7 mouse cellular contexts compared by ENCODE assay signal in the genomic region with DNA sequence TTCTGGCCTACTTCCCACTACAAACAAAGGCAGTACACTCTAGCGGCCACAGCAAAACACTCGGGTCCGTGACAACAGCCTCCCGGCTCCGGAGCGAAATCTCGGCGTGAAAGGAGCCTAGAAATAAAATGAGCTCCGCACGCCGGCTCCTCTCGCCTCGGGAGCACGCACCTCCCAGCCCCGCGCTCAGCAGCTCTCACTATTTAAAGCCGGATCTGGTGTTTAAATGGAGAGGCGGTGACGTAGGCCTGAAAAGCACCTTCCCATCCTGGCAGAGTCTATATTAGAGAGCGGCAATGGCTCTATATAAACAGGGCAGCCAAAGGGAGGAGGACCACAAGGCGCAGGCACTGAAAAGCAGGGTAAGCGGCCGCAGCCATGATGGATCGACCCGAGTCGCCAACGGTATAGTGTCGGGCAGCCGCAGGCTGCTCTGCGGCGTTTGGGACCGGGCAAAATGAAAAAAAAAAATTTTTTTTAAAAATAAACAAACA. TPM values are rescaled to one million over a fixed set of nuclear protein-coding genes. Genes with fewer than 3 reads are reported as not detected.
DNase-seq lines count a peak whose midpoint lies in the region; ATAC-seq and TF ChIP-seq lines count a peak whose summit lies in the region.

No protein-coding gene starts in this region.

- DNase-seq in adrenal gland, postnatal 14 days = peak; percentile 94
- DNase-seq in embryonic facial prominence, embryonic 11.5 days (ENCODE audit: low spot score) = peak; percentile 96
- DNase-seq in heart, adult 18-20 months = peak; percentile 96
- DNase-seq in kidney, adult 2 months = peak; percentile 96
- peak; percentile 86 to 87 for DNase-seq in spleen, adult 2 months (ENCODE audit: low read depth in 1 of 2, low spot score in 2 of 2)

- peak overlapping the region; percentile 100 for H3K9ac ChIP-seq in embryonic facial prominence, embryonic 11.5 days (replicated peaks; ENCODE audit: low read length)
- H3K9ac ChIP-seq in limb, embryonic 12.5 days (replicated peaks) = peak overlapping the region; percentile 100
- peak overlapping the region; percentile 100 for H3K9ac ChIP-seq in midbrain, embryonic 15.5 days

- peak overlapping the region; percentile 41 for H3K4me2 ChIP-seq in embryonic facial prominence, embryonic 11.5 days (ENCODE audit: low read depth, low read length)
- H3K4me2 ChIP-seq in limb, embryonic 12.5 days = peak overlapping the region; percentile 63
- H3K4me2 ChIP-seq in midbrain, embryonic 15.5 days = peak overlapping the region; percentile 64

- peaks cover 5% of the 10 kb centered on the region for H3K36me3 ChIP-seq in embryonic facial prominence, embryonic 11.5 days (replicated peaks; ENCODE audit: control insufficient read depth, insufficient read depth, low read depth, low read length)
- H3K36me3 ChIP-seq in kidney, adult 2 months (ENCODE audit: control insufficient read depth, insufficient read depth, low read length) = no peaks in the 10 kb centered on the region; the same call in 1 of the 2 replicates
- H3K36me3 ChIP-seq in limb, embryonic 12.5 days = peaks cover 25% of the 10 kb centered on the region
- H3K36me3 ChIP-seq in midbrain, embryonic 15.5 days (replicated peaks) = peaks cover 6% of the 10 kb centered on the region
- peaks cover 10% of the 10 kb centered on the region for H3K36me3 ChIP-seq in spleen, adult 2 months (ENCODE audit: control insufficient read depth, insufficient read depth, low read length)

- WGBS in embryonic facial prominence, embryonic 11.5 days = under 1% methylated on average over 32 of the region's 32 CpGs
- WGBS in kidney, adult 2 months = under 1% methylated on average over 32 of the region's 32 CpGs
- under 1% methylated on average over 32 of the region's 32 CpGs for WGBS in limb, embryonic 12.5 days
- WGBS in midbrain, embryonic 15.5 days = under 1% methylated on average over 32 of the region's 32 CpGs
- WGBS in spleen, adult 2 months = under 1% methylated on average over 32 of the region's 32 CpGs

- TF ChIP-seq CTCF in kidney, adult 2 months (conservative IDR thresholded peaks at IDR 0.05; ENCODE audit: insufficient read depth, insufficient read length, low read depth, low read length) = 0 out of 2 replicates have a peak, but pooled peaks have one; percentile 5
- TF ChIP-seq CTCF in spleen, adult 2 months (IDR thresholded peaks at IDR 0.05; ENCODE audit: extremely low read depth, insufficient read depth, insufficient read length, insufficient replicate concordance) = no peak

- no peaks in the 10 kb centered on the region for H3K27me3 ChIP-seq in embryonic facial prominence, embryonic 11.5 days (ENCODE audit: control insufficient read depth, insufficient read depth, low read length)
- no peaks in the 10 kb centered on the region for H3K27me3 ChIP-seq in kidney, adult 2 months (replicated peaks; ENCODE audit: control insufficient read depth, insufficient read depth, low read length)
- no peaks in the 10 kb centered on the region for H3K27me3 ChIP-seq in limb, embryonic 12.5 days
- no peaks in the 10 kb centered on the region for H3K27me3 ChIP-seq in midbrain, embryonic 15.5 days (replicated peaks)
- no peaks in the 10 kb centered on the region for H3K27me3 ChIP-seq in spleen, adult 2 months (ENCODE audit: control insufficient read depth, insufficient read depth, low read length)

- H3K9me3 ChIP-seq in embryonic facial prominence, embryonic 11.5 days (replicated peaks; ENCODE audit: control insufficient read depth, low read length) = no peaks in the 10 kb centered on the region
- no peaks in the 10 kb centered on the region for H3K9me3 ChIP-seq in limb, embryonic 12.5 days
- no peaks in the 10 kb centered on the region for H3K9me3 ChIP-seq in midbrain, embryonic 15.5 days

- TF ChIP-seq POLR2A in kidney, adult 2 months (IDR thresholded peaks at IDR 0.05; ENCODE audit: low read depth, low read length) = peak; percentile 96
- TF ChIP-seq POLR2A in spleen, adult 2 months (IDR thresholded peaks at IDR 0.05; ENCODE audit: low read depth, low read length) = peak; percentile 98

- H3K4me1 ChIP-seq in embryonic facial prominence, embryonic 11.5 days (ENCODE audit: control insufficient read depth, insufficient read depth, low read length) = no peaks in the 10 kb centered on the region; the same call in 1 of the 2 replicates
- H3K4me1 ChIP-seq in kidney, adult 2 months (ENCODE audit: control insufficient read depth, insufficient read depth, low read length) = peaks cover 4% of the 10 kb centered on the region; the same call in 1 of the 2 replicates
- H3K4me1 ChIP-seq in limb, embryonic 12.5 days (replicated peaks) = peaks cover 16% of the 10 kb centered on the region
- peaks cover 35% of the 10 kb centered on the region for H3K4me1 ChIP-seq in midbrain, embryonic 15.5 days
- H3K4me1 ChIP-seq in spleen, adult 2 months (ENCODE audit: control insufficient read depth, insufficient read depth, insufficient read length) = peaks cover 3% of the 10 kb centered on the region

- H3K27ac ChIP-seq in embryonic facial prominence, embryonic 11.5 days (replicated peaks; ENCODE audit: low read depth, low read length) = peak overlapping the region; percentile 100; the same call in 1 of the 2 replicates
- peak overlapping the region; percentile 80 for H3K27ac ChIP-seq in kidney, adult 2 months (ENCODE audit: insufficient read depth, low read depth, low read length)
- peak overlapping the region; percentile 100 for H3K27ac ChIP-seq in limb, embryonic 12.5 days
- H3K27ac ChIP-seq in midbrain, embryonic 15.5 days = peak overlapping the region; percentile 100
- H3K27ac ChIP-seq in spleen, adult 2 months (ENCODE audit: insufficient read depth, low read length) = peak overlapping the region; percentile 100

- H3K4me3 ChIP-seq in embryonic facial prominence, embryonic 11.5 days (ENCODE audit: low read depth, low read length) = peak overlapping the region; percentile 96
- peak overlapping the region; percentile 82 for H3K4me3 ChIP-seq in kidney, adult 2 months (ENCODE audit: insufficient read depth, low read depth, low read length)
- H3K4me3 ChIP-seq in limb, embryonic 12.5 days (replicated peaks) = peak overlapping the region; percentile 92
- H3K4me3 ChIP-seq in midbrain, embryonic 15.5 days = peak overlapping the region; percentile 96
- peak overlapping the region; percentile 97 for H3K4me3 ChIP-seq in spleen, adult 2 months (ENCODE audit: extremely low read depth, insufficient read depth, insufficient read length)

- peak; percentile 91 for ATAC-seq in embryonic facial prominence, embryonic 11.5 days (replicated peaks; ENCODE audit: insufficient number of reproducible peaks, low FRiP score, low TSS enrichment, low read depth)
- peak; percentile 92 for ATAC-seq in limb, embryonic 12.5 days (ENCODE audit: insufficient number of reproducible peaks, insufficient read depth, low FRiP score, low TSS enrichment, low read depth)
- peak; percentile 91 for ATAC-seq in midbrain, embryonic 15.5 days (replicated peaks)

RNA-seq across cellular contexts. Expression of a gene that starts 2.1 kb away (rescaled TPM):
- total RNA-seq in adrenal gland, postnatal 14 days (2021) = 39.4 and 40.6 TPM in 2 replicates
- polyA plus RNA-seq in embryonic facial prominence, embryonic 11.5 days (2014; fragmentation: Nextera tagmentation; extraction: Ambion mirVana) = 46.3 and 48.5 TPM in 2 replicates
- total RNA-seq in heart, adult 18-20 months (2021) = 10 to 100 TPM; 23.1 to 29.9 TPM
- 12.4 and 14.2 TPM in 2 replicates for polyA plus RNA-seq in kidney, adult 2 months (2012; rRNA removed)
- polyA plus RNA-seq in limb, embryonic 12.5 days (2016; fragmentation: Nextera tagmentation; extraction: Ambion mirVana) = 54.9 and 62.2 TPM in 2 replicates
- polyA plus RNA-seq in midbrain, embryonic 15.5 days (2015; fragmentation: Nextera tagmentation; extraction: Ambion mirVana) = 60.5 and 65.8 TPM in 2 replicates
- 12.2 and 12.7 TPM in 2 replicates for polyA plus RNA-seq in spleen, adult 2 months (2012; rRNA removed)

Comparison
In these comparisons a context has a peak if more than half of its experiments do, and no peak if none do; other contexts are left out.
1. Peak in every context shown above with its lines: DNase-seq, ATAC-seq, H3K4me3 ChIP-seq and H3K27ac ChIP-seq.